Mouse (Mus musculus): ENCODE results near the gene Rnd2.
"Not testable (repeated sequence)": the region's sequence is repeated elsewhere in the genome, so short reads cannot be mapped to it uniquely, and the experiment has no call there.

Rnd2 gene

DNA sequence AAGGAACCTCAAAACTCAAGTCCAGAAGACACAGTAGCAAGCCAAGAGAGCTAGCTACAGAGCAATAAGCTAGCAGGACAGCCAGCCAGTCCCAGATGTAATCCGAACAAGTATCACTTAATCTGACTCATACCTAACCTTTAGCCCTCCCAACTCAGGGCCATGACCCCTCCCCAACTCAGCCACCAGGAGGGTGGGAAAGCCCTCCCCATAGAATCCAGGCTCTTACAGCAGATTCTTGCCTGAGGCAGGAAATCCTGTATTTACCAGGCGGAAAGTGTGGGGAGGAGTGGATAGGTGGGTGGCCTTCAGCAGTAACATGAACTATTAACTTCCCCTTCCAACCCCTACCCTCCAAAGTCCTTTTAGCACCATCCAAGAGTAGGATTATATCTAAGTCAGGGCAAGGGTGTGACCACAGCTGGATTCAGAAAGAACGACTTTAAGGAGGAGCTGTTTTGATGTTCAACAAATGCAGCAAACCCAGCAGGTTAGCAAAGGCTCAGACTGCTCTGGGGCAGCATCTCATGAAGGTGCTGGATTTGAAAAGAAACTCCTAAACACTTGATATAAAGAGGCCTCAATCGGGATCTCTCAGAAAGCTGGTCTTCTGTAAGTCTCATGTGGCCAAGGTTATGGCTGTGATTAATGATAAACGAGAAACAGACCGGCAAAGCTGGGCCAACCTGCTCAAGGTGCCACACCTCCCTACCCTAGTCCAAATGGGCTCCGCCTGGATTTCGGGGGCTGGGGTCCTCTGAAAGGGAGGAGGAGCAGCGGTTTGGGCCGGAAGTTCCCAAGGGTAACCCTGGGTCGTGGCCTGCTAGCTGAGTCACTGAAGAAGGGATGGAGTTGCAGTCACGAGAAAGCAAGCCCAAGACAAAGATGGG lies at the start of gene Rnd2:
Rnd2 (plus strand) TSS at position 789 of the 890 bp plus-strand sequence.
- peak; percentile 35 to 52 for DNase-seq

DNA sequence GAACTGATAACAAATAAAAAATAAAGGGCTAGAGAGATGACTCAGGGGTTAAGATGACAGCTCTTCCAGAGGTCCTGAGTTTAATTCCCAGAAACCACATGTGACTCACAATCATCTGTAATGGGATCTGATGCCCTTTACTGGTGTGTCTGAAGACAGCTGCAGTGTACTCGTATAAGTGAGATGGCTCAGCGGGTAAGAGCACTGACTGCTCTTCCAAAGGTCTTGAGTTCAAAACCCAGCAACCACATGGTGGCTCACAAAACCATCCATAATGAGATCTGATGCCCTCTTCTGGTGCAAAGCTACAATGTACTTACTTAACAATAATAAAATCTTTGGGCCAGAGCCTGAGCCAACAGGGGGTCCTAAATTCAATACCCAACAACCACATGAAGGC lies 49.5 kb upstream of the Rnd2 start:
- no peak for DNase-seq

DNA sequence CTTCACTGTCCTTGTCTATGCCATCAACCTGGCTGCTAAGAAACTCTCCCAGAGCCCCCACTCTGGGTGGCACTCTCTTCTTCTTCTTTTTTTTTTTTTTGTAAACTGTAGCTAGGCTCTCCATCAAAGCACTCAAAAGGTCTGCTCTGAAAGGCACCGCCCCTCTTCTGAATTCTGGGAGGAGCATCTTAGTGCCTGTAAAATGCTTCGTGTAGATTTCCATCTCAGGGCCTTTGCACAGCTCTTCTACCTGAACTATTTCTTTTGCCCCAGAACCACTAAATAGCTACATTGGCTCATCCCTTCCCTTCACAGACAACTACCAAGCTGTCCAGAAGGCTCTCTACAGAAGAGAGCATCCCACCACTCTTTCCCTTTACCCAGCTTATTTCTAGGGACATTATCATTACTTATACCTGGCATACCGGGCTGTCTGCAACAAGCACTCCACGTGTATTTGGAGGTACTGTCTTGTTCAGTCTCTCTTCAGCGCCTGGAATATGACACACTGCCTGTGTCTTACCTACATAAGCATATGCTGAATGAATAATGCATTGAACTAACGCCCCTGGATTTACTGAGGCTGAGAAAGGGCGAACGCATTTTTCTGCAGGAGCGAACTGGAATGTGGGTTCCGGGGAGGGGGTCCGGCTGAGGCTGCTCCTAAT lies 48.2 kb upstream of the Rnd2 start:
- DNase-seq, result no peak

DNA sequence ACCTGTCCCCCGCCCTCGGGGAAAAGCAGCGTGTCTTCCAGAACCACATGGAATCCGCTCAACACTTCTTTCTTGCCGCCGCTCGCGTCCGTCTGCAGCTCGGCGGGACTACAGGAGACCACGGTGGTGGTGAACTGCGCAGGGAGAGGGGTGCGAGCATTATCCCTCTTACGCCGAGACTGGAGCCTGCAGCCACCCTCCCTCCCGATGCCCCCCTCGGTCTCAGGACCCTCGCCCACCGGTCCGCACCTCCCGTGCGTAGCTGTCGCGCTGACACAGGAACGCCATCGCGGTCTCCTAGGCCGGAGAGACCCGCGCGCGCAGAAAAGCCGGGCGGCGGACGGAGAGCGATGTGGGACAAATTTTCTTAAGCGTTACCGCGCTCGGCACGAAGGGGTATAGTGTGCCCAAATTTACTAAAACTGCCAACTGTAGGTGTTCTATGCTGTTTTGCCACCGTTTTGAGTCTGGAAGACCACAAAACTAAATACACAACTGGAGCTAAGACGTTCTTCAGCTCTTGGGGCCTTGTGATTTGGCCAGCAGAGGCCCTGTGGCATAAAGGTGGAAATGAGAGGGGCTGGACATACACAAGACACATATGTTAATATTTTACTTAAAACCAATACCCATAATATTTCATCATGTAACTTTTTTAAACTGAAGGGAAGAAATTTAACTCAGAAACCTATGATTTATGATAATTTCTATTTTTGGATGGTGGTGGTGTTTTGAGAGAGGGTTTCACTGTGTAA lies 47.5 kb upstream of the Rnd2 start, which contains the start of gene Aarsd1:
Aarsd1 (minus strand) TSS at position 515 of the 755 bp plus-strand sequence.
- DNase-seq, result peak; percentile 74 to 87

DNA sequence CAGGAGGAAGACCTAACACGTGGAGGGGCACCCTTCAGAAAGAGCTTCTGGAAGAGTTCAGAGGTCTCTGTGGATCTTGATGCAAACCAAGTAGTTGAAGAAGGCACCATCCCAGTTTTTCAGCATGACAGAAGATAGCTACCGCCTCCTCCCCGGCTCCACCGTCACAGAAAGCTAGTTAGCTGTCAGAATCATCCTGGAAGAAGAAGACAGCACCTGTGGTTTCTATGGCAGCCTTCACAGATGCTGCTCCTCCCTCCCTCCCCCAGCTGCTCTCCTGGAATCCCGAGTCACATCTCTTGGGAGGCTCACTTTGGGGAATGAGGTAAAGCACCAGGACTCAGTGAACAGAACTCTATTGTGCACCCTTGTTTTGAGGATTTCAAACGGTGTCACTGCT lies 45.8 kb upstream of the Rnd2 start:
- DNase-seq, result no peak

DNA sequence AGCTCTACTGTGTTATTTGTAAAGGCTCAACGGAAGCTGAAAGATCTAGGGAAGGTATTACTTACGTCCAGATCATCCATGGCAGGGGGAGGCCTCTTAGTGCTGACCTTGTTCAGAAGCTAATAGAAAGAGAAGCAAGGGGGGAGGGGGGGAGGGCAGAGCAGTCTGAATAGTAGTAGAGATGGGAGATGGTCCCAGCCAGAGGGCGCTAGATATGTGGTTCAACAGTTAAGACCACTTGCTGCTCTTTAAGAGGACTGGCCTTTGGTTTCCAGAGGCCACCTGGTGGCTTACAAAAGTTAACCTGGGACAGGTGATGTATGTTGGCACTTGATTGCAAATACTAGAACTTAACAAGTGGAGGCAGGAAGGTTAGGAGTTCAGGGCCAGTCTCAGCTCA lies 45.2 kb upstream of the Rnd2 start:
- DNase-seq, result no peak

DNA sequence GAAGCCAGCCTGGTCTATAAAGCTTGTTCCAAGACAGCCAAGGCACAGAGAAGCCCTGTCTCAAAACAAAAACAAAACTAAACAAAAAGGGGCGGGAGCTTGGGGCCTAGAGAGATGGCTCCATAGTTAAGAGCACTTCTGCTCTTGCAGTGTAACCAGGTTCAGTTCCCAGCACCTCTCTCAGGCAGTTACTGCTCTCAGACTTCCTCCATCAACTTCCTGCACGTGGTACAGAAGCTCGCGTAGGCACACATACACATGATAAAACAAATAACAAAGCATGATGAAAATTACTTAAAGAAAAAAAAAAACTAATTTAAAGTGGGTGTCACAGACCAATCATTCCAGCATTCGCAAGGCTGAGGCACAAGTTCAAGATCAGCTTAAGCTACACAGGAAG lies 44.7 kb upstream of the Rnd2 start:
- no peak for DNase-seq

GRCm38 (mm10) chr11:101424105-101424851 lies 40.5 kb upstream of the Rnd2 start, which contains the start of gene Gm27029:
TSS of gene Gm27029 (minus strand) at chr11:101424796.
- no peak for DNase-seq

GRCm38 (mm10) chr11:101424925-101425813 lies 39.6 kb upstream of the Rnd2 start, which contains the start of the genes Rundc1 and Ptges3l:
TSS of gene Rundc1 (plus strand) at chr11:101425085.
TSS of gene Ptges3l (minus strand) at chr11:101425333.
- DNase-seq, result peak; percentile 96 to 97

- DNase-seq, result no peak
Measured at GRCm38 (mm10) chr11:101426165-101426564, 38.6 kb upstream of the Rnd2 start.

GRCm38 (mm10) chr11:101431327-101431726 lies 33.5 kb upstream of the Rnd2 start:
- no peak for DNase-seq

- DNase-seq, result no peak
Measured at GRCm38 (mm10) chr11:101433396-101433795, 31.4 kb upstream of the Rnd2 start.

DNA sequence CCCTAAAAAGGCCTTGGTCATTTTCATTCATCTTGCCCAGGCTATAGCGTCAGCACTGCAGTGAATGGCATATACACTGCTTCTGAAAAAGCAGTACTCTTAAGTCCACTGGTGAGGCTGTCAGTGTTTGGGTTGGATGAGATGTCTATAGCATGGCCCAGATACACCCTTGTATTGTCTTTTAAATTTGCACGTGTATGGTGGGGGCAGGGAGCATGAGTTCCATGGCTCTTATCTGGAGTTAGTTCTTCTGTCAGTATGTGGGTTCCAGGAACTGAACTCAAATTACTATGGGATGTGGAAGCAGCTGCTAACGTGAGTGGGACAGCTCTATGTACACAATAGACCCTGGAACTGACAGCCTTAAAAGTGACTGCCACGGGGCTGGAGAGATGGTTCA lies 29.0 kb upstream of the Rnd2 start:
- no peak for DNase-seq

DNA sequence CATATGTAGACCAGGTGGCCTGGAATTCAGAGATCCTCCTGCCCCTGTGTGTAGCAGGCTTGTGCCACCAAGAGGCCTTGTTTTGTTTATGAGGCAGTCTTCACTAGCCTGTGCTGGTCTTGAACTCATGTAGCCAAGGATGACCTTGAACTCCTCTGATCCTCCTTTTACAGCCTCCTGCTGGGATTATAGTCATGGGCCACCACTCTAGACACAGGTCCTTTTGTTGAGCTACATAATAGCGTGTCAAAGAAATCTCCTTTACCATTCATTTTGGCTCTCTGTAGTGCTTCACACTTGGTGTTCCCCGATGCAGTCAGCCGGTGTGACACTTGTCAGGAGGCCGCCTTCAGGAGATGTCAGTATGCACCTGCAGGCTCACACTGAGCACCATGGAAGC lies 27.9 kb upstream of the Rnd2 start:
- DNase-seq, result no peak

DNA sequence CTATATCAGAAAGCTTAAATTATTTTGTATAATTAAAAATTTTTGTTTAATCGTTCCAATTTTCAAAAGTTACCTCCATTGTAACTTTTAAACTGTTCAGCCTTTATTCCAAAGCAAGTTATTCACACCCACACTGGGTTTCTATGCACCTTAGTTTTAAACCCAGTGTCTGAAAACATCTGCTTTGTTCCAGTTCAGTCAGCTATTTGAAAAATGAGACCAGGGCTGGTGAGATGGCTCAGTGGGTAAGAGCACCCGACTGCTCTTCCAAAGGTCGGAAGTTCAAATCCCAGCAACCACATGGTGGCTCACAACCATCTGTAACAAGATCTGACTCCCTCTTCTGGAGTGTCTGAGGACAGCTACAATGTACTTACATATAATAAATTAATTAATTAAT lies 26.8 kb upstream of the Rnd2 start:
- not testable (repeated sequence) for DNase-seq

DNA sequence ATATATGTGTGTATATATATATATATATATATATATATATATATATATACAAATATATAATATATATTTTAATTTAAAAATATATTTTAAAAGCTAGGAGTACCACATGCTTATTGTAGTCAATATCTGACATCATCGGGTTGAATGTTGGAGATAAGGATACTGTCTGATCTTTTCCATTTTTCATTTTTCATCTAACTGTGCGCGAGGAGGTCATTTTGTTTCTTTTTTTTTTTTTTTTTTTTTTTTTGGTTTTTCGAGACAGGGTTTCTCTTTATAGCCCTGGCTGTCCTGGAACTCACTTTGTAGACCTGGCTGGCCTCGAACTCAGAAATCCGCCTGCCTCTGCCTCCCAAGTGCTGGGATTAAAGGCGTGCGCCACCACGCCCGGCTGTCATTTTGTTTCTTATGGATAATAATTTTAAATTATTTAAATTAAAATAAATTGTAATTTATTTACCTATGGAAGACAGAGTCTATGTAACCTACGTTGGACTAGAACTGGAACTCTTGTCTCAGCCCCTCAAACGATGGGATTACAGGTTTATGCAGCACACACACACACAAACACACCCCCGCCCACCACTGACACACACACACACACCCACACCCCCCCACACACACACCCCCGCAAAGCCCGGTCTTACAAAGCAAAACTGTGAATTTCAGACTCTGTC lies 23.2 kb upstream of the Rnd2 start:
- not testable (repeated sequence) for DNase-seq

DNA sequence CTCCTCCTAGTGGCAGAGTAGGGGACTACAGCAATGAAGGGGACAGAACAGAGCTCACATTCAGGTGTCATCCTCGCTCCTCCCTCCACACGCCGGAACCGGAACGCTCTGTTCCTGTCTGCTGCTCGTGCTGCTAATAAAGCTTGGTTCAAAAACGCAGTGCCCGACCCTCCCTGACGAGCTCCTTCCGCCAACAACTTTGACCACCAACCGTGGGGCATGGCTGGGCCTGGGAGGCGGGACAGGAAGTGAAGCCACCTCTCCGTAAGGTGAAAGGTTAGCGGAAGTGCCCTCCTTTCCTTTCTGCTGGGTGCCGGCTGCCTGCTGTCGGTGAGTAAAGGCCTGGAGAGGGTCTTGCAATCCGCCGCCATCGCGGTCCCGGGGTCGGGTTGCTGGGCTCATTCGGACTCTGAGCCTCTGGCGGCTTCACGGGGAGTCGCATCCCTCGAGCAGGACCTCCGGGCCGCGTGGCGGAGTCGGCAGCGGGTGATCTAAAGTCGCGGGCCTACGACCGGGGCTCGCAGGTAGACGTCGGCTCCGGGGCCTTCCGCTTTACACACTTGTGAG lies 22.6 kb upstream of the Rnd2 start, which contains the start of gene Rpl27:
Rpl27 (plus strand) TSS at position 172 of the 567 bp plus-strand sequence.
- peak; percentile 97 to 99 for DNase-seq

DNA sequence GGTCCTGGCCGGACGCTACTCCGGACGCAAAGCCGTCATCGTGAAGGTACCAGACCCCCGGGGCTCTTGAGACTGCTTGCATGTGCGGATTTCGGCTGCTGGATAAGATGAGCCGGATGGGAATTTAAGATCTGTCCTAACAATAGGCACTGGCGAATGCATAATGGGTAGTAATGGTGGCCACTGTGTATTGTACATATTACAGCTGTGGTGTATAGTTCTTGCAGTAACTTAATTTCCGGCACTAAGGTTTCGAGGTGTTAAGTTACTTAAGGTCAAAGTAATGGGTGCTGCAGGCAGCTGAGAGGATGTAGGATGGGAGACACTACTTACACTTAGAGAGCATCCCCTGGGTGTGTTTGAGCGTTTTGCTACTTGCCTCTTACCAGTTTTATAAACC lies 22.0 kb upstream of the Rnd2 start:
- DNase-seq, result no peak

GRCm38 (mm10) chr11:101446319-101446718 lies 18.5 kb upstream of the Rnd2 start:
- no peak for DNase-seq

DNA sequence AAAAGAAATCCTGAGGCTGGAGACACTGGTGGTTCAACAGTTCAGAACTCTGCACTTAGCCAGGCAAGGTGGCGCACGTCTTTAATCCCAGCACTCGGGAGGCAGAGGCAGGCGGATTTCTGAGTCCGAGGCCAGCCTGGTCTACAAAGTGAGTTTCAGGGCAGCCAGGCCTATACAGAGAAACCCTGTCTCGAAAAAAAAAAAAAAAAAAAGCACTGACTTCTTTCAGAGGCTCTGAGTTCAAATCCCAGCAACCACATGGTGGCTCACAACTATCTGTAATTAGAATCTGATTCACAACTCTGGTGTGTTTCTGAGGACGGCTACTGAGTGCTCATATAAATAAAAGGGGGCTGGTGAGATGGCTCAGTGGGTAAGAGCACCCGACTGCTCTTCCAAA lies 17.9 kb upstream of the Rnd2 start:
- not testable (repeated sequence) for DNase-seq

Data from kidney, adult 8-10 months (tissue).